Mouse (Mus musculus): ENCODE measurements around the gene Sorcs1.

Gene Sorcs1

DNA sequence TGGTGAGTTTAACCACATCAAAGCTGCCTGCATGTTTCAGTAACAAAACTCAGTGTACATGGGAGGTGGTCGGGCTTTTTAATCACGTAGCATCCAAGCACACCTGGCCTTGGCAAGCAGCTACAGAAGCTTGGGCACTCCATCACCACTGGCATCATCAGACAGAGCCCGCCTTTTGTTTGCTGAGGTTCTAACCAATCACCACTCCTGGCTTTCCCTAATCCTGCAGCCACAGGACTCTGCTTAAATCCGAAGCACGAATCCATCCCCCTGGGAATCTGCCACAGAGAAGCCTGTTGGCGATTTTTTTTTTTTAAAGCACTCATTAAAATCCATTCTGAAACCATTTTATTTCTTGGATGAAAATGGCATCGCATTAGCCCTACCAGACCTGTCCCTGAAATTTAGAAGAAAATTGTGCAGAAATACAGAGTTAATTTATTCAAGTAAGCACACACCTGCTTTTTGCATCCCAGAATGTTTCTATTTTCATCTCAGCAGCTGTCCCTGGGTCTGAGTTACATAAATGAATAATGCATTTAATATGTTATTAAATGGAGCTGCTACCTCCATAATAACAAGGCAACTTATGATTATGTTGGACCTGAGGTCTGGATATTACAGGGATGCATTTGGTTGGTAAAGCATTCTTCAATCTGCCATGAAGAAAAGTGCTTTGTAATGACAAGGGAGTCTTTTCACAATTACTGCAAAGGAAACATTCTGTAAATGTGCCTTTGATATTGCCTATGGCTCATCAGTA, 463.8 kb downstream of the Sorcs1 start:
- no peak for DNase-seq (ENCODE audit: low read depth)

DNA sequence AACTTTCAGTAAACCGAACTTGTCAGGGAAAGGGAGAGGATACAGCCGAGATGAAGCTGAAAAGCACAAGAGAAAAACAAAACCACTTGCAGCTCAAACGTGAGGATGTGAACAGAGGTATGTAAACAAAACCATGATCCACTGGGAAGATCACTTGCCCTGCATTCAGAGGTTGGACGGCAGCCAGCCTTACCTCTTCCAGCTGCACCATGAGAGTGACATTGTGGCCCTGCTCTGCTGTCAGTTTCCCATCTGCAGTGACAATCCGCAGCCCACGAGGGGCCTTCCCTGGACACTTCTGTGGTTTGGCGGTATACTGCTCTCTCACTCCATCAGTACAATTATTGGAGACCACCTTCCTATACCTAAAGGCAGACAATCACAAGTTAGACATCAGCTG, 468.0 kb downstream of the Sorcs1 start:
- no peak for DNase-seq (ENCODE audit: low read depth)

DNA sequence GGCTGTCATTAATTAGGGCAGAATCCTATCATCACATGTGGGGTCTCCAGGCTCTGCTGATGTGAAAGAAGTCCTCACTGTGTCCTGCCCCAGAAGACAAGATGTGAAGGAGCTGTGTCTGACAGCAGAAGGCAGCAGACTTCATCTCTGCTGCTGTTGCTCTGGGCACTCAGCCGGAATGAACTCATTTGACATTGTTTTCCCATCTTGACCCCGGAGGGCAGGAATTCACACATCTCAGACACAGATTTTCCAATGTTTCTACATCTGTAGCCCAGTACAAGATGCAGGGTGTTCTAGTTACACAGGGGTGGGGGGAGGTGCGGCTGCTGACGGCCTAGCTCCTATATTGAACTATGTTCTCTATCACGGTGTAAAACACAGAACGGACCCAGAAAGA, 474.1 kb downstream of the Sorcs1 start:
- DNase-seq (ENCODE audit: low read depth): no peak

DNA sequence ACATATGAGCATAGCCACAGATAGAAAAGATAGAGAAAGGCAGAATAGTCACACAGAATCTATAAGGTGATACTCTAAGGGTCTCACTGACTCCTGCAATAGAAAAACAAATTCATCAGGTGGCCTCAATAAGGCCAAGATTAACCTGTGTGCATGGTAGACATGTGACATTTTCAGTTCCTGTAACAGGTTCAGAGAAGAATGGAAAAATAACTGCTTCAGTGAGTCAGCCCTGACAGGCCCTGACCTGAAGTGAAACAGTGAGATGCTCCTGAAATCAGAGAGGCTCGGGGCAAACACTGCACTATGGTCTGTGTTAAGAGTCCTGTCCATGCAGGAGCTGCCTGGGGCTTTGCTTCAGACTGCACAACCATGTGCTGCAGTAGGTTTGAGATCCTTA, 481.9 kb downstream of the Sorcs1 start:
- DNase-seq (ENCODE audit: low read depth): no peak

DNA sequence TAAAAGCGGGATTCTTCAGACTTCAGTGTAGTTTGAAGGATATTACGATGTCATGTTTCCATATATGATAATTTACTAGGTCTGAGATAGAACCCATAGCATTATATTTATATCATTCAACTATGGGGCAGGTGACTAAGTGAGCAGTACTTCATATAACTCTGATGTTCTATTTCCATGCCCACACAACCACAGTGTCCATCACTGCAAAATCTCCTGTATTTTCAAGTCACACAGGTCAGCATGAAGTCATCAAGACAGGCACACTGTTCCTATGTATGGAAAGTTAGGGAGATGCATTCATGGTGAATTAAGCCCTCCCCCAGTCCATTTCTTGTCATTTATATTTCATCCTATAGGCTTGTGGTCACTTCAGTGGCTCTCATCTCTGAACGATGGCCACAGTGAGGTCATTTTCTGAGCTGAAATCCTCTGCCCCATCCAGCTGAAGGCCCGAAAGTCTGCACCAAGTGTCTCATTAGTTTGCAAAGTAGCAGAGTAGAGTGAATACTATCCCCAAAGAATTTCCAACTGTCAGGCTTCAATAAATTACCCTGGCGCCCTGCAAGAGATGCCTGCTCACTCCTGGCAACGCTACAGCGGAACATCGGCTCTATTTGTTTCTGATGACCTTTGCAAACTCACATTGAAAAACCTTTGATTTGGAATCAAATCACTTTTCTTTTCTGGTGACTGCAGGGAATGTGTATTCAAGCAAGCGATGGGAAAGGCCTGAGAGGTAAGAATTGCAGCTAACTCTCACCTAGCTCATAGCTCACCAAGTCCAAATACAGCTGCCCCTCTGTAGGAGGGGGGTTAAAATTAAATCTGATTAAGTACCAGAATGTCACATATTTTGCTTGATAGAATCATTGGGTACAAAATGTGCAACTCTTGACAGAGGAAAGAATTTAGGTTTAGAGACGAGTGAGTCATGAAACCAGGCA, 492.4 kb downstream of the Sorcs1 start:
- DNase-seq (ENCODE audit: low read depth): no peak

DNA sequence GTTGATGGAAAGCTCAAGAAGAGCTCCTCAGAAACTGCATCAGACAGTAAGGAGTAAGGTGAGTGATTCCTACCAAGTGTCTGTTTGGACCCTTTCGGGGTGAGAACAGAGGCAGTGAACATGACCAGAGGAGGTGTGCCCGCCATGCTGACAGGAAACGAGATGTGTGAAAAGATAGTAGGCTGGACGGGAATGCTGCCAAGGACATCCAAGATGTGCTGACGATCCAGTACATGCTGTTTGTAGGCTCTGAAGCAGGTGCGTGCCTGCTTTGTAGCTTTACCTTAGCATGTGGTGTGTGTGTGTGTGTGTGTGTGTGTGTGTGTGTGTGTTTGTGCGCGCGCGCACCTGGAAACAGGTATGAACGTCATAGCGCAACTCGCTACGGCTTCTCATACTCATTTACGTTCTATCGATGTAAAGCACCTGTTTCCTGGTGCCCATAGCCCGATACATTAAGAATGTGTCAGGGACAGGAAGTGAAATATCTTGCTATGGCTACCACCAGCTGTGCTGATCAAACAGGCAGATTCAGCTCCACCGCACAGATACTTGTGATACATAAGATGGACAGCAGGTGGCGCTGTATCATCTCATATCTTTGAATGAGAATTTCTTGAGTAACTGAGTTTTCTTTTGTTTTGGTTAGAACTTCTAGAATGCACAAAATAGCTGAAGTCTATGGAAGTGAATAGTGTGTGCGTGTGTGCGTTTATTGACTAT, 493.4 kb downstream of the Sorcs1 start:
- peak; percentile 1 for DNase-seq (ENCODE audit: low read depth)

DNA sequence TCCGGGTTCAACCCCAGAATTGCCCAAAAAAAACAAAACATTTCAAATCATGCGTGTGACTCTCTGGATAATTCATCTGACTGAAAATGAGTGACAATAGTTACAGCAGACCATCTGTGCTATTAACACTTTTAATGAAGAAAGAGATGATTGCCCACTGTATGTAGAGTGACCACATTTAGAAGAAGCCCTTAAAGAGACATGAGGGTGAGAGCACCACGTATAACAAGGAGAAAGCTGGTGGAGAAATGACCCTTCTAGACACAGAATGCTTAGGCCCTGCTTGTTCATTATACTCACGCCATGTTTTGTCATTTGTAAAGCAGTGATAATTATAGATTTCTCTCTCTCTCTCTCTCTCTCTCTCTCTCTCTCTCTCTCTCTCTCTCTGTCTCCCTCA, 499.6 kb downstream of the Sorcs1 start:
- no peak for DNase-seq (ENCODE audit: low read depth)

DNA sequence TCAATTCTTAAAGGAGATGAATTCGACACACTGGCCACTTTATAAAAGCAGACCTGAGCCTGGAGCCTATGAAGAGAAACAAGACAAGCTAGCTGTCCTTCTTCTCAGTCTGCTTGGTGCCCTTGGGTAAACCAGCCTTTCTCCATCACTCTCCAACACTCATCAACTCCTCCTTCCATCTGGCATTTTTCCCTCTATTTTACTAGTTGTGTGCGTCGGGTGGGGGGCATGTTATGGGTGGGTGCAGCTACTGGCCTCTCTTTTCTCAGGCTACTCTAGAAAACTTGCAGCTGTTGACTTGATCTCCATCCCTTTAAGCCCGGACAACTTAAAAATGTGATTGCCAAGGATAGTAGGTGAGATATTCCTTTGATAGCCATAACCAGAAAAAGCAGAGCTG, 500.3 kb downstream of the Sorcs1 start:
- DNase-seq (ENCODE audit: low read depth): no peak

DNA sequence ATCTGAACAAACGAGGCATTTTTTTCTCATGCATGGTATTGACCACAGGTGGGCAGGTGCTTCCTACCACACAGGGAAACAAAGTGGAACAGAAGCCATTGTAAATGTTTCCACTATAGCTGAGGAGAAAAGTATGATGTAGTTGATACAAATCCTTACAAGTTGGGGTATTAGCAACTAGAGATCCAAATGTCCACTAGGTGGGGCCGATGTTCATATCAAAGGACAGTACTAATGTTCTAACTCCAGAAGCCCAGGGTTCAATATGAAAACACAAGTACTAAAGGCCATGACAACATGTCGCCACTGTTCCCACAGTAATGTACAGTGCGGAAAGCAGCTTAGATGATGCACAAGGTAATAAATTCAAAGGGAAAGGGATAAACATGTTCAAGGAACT, 506.6 kb downstream of the Sorcs1 start:
- no peak for DNase-seq (ENCODE audit: low read depth)

DNA sequence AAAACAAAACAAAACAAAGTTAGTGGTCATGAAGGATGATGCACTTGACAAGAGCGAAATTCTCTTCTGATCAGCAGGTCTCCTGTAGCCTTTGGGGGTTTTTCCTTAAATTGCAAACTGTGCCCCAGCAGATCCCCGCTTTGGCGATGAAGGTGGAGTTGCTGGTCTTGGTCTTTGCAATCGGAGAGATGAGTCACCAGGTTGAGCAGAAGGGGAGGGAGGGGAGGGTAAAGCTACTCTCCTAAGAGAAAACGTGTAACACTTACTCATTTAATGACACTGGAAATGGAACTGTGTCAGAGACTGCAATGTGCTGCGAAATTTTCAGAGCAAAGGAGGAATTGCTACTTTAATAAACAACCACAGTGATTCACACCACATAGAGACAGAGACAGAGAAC, 527.3 kb downstream of the Sorcs1 start:
- DNase-seq (ENCODE audit: low read depth): no peak

DNA sequence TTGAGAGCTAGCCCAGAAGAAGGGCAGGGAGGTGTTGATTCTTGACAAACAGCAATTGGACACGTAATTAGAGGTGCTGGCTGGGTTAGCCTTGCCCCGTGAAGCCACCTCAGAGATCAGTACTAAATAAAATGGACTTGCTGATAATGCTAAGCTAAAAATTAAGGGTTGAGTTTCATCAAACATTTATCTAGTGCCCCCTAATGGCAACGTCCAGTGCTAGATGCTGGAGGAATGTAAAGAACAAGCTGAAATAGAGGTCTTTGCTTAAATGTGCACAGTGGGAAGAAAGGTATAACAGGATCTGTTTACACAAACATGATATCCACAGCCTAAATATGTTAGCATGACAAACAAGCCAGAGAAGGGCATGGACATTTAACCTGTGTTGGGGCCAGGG, 532.5 kb downstream of the Sorcs1 start:
- no peak for DNase-seq (ENCODE audit: low read depth)

DNA sequence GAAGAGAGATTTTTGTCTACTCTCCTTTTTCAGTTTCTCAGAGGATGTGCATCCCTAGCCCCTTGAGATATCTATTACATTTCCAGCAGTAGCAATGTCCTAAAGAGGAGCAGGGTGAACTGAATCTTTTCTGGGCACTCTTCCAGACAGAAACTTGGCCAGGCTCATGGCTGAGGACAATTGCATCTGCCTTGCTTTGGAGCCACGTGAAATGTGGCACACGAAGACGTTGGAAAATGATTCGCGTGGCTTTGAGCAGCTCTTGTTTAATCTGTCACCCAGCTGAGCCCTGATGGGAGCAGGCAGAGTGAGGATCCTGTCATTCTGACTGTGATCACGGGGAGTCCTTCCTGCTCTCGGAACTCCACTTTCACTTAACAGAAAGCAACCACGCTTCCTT, 536.6 kb downstream of the Sorcs1 start:
- DNase-seq (ENCODE audit: low read depth): no peak

DNA sequence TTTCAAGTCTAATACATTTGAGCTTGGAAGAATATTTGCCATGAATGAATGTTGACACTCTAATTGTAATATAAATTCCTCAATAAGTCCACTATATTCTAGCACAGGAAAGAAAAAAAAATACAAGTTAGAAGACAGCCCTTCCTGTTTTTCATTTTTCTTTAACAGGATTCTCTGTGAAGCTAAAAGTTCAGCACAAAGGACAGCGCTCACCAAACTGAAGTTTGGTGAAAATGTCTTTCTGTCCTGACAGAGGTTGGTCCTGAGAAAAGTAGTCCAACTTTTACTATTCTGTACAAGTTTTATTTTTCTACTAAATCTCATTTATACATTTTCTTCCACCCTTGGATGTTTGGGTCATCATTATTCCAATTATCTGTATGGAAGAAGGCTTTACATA, 543.8 kb downstream of the Sorcs1 start:
- DNase-seq (ENCODE audit: low read depth): no peak

DNA sequence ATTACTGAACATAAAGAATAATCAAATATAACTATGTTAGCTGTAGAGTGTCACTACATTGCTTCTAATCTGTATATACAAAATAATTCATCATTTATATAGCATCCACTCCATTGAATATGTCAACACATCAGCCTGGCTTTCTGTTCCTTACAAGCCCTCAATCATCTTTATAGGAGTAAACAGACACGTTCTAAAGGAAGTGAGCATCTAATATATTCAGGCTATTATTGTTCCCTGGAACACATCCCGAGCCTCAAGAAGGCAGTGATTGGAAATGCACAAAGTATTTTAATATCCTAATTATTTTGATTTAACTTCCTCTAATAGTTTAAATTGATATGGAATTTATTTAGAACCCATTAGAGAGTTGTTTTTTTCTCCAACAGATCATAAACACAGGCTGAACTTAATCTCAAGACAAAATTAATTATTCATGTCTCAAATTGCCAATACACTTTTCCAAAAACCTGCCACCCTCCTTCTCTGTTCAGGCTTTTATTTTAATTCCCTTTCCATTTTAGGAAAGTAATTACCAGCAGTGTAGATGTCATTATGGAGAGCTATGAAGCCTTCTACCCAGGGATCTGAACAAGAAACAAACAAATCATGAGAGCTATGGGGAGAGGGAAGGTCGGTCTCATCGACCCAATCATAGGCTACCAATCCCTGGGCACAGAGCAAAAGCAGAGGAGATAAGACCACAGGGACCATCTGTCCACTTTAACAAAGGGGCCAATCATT, 572.4 kb downstream of the Sorcs1 start:
- DNase-seq (ENCODE audit: low read depth): no peak
